Mouse (Mus musculus) lung, postnatal 0 days (tissue): ENCODE results near the gene Prdm16. TPM values are rescaled to one million over a fixed set of nuclear protein-coding genes. Genes with fewer than 3 reads are reported as not detected.

ENCODE experiments used
- ATAC-seq: fragments of 200-750 bp; cut with Nextera tagmentation; 2 replicates; pipeline ENCODE4 v1.8.0; 2017; ENCODE audit warnings: moderate library complexity
- DNase-seq: peaks from one replicate; pipeline ENCODE4 v3.0.0-alpha.2; 2016; ENCODE audit warnings: low spot score
- H3K27ac ChIP-seq: fragments of 300-500 bp; sonication (generic); 2 replicates; pipeline ENCODE4 v1.5.1; 2014; ENCODE audit warnings: antibody characterized with exemption, mild to moderate bottlenecking, low read length, mixed read lengths
- H3K27me3 ChIP-seq: fragments of 300-500 bp; sonication (generic); replicated peaks from 2 replicates; pipeline ENCODE4 v1.6.1; 2014; ENCODE audit warnings: low read length, mixed read lengths; ENCODE audit not compliant: insufficient read depth
- H3K36me3 ChIP-seq: fragments of 300-500 bp; sonication (generic); 2 replicates; pipeline ENCODE4 v1.6.1; 2014; ENCODE audit warnings: low read length, mixed read lengths; ENCODE audit not compliant: insufficient read depth
- H3K4me1 ChIP-seq: fragments of 300-500 bp; sonication (generic); 2 replicates; pipeline ENCODE4 v1.6.1; 2014; ENCODE audit warnings: antibody characterized with exemption, low read depth, low read length, mixed read lengths; ENCODE audit not compliant: insufficient read depth
- H3K4me2 ChIP-seq: fragments of 300-500 bp; sonication (generic); replicated peaks from 2 replicates; pipeline ENCODE4 v1.6.1; 2014; ENCODE audit warnings: low read depth, mild to moderate bottlenecking, low read length, moderate library complexity, mixed read lengths
- H3K4me3 ChIP-seq: fragments of 300-500 bp; sonication (generic); 2 replicates; pipeline ENCODE4 v1.5.1; 2014; ENCODE audit warnings: low read depth, low read length
- H3K9ac ChIP-seq: fragments of 300-500 bp; sonication (generic); replicated peaks from 2 replicates; pipeline ENCODE4 v1.6.1; 2014; ENCODE audit warnings: low read depth, mild to moderate bottlenecking
- H3K9me3 ChIP-seq: fragments of 300-500 bp; sonication (generic); 2 replicates; pipeline ENCODE4 v1.6.1; 2016; ENCODE audit warnings: low read length, mixed read lengths
- CTCF ChIP-seq: IDR thresholded peaks from 2 replicates; pipeline ENCODE4 v1.5.1; 2016; ENCODE audit warnings: antibody characterized with exemption, mild to moderate bottlenecking
- EP300 ChIP-seq: IDR thresholded peaks from 2 replicates; pipeline ENCODE4 v1.6.1; 2016; ENCODE audit warnings: antibody characterized with exemption, mild to moderate bottlenecking, control low read depth
- WGBS: fragments of 180-500 bp; shearing (Covaris S2); extraction: QIAGEN DNeasy Blood & Tissue Kit; methylation state at CpG from one replicate; pipeline ENCODE4 v1.1.7; 2014; 5-methylcytosine and 5-hydroxymethylcytosine counted together
- polyA plus RNA-seq: library from polyadenylated mRNA; unstranded; fragments of >200 nt; fragmentation: Nextera tagmentation; extraction: Ambion mirVana; gene quantifications from 2 replicates; pipeline ENCODE4 v1.2.1, GENCODE M21; 2015

Gene Prdm16
- polyA plus RNA-seq, 1 experiment from 2014 or later = 15.2 TPM

DNA sequence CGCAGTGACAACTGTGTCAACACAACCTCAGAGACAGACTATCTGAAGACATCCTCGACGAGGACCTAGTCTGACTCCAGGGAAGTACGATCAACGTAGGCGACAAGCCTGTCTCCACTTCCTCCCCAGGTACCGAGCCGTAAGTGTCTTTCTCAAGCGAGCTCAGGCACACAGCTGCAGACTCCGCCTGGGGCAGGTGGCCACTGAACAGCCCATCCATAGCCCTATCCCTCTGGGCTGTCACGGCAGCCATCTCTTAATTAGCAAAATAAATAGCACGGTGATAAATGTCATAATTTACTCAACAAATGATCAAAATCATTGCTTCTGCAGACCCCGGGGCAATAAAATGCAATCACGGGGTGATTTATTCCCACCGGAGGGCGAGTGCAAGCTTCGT lies 112.8 kb downstream of the Prdm16 start:
- no peaks in the 10 kb centered on the region for H3K27me3 ChIP-seq
- peaks cover 10% of the 10 kb centered on the region; the same call in 1 of the 2 replicates for H3K4me1 ChIP-seq
- no peak overlapping the region for H3K4me2 ChIP-seq
- DNase-seq = no peak
- H3K4me3 ChIP-seq = no peak overlapping the region
- H3K9ac ChIP-seq = no peak overlapping the region
- ATAC-seq = no peak
- TF ChIP-seq CTCF = no peak
- no peak for TF ChIP-seq EP300
- WGBS = 51% methylated on average over 17 of the region's 17 CpGs
- no peak overlapping the region for H3K27ac ChIP-seq
- H3K9me3 ChIP-seq = no peaks in the 10 kb centered on the region
- no peaks in the 10 kb centered on the region for H3K36me3 ChIP-seq

DNA sequence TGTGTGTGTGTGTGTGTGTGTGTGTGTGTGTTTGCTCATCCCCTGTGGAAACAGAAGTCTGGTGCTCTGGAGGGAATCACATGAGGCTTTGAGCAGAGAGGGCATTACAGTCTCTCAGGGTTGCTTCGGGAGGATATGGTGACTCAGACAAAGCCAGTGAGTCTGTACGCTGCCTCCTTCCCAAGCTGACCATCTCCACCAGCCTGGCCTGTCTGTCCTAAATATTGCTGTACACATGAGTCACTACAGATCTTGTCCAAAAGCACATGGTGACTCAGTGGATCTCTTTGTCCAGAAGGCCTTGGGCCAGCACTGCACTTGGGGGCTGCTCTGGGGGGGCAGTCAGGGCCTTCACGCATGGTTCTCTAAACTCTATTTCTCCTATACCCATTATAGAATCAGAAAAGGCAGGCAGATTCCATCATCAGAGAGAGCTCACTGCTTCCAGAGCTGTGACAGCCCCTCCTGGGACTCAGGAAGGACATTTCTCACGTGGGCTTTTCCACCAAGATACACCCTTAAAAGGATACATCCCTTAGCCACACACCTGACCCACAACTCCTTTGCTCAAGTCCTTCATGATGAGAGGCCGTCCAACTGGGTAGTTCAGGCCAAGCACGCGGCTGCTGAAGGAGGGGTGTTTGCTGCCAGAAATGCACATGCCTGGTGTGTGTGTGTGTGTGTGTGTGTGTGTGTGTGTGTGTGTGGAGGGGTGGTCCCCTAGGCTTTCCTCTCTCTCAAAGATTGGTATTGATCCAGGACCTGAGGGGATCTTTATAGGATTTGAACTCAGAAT lies 114.6 kb downstream of the Prdm16 start:
- 64% methylated on average over 7 of the region's 7 CpGs for WGBS
- ATAC-seq = peak; percentile 16; the same call in 1 of the 2 replicates
- H3K4me1 ChIP-seq = peaks cover 9% of the 10 kb centered on the region; the same call in 1 of the 2 replicates
- TF ChIP-seq CTCF (no peak), EP300 (peak; percentile 6; the same call in 1 of the 2 replicates)
- peak overlapping the region; percentile 63 for H3K27ac ChIP-seq
- peak; percentile 51 for DNase-seq
- H3K4me3 ChIP-seq = no peak overlapping the region
- no peak overlapping the region for H3K9ac ChIP-seq
- no peaks in the 10 kb centered on the region for H3K9me3 ChIP-seq
- H3K4me2 ChIP-seq = no peak overlapping the region
- H3K36me3 ChIP-seq = no peaks in the 10 kb centered on the region
- H3K27me3 ChIP-seq = no peaks in the 10 kb centered on the region

DNA sequence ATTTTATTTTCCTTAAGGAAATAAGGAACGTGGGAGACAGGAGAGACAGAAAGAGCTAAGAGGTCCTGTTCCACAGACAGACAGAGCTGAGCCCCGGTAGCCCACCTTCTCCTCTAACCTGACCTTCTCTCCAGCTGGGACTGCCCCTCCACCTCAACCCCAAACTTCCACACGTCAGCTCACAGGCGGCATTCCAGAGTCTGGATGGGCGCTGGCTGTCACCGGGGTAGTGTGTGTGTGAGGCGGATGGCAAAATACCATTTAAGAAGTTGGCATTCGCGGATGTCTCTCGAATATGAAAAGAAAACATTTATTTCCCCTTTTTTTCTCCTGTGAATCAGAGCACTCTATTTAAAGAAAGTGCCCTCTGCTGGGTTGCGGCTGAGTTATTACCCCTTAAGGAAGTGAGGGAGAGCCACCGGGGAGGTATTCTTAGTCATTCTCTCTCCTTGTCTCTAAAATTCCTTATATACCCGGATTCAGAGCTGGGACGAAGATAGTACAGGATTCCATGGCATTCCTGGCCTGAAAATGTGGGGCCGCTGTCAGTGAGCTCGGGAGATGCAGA lies 117.1 kb downstream of the Prdm16 start:
- TF ChIP-seq EP300 = no peak
- 0 out of 2 replicates have a peak, but pooled peaks have one; percentile 1 for TF ChIP-seq CTCF
- H3K4me2 ChIP-seq = no peak overlapping the region
- H3K27ac ChIP-seq = no peak overlapping the region
- ATAC-seq (no peak), DNase-seq (no peak)
- no peak overlapping the region for H3K9ac ChIP-seq
- WGBS = 59% methylated on average over 16 of the region's 16 CpGs
- no peaks in the 10 kb centered on the region for H3K27me3 ChIP-seq
- no peak overlapping the region for H3K4me3 ChIP-seq
- no peaks in the 10 kb centered on the region for H3K9me3 ChIP-seq
- peaks cover 7% of the 10 kb centered on the region; the same call in 1 of the 2 replicates for H3K4me1 ChIP-seq
- no peaks in the 10 kb centered on the region for H3K36me3 ChIP-seq

DNA sequence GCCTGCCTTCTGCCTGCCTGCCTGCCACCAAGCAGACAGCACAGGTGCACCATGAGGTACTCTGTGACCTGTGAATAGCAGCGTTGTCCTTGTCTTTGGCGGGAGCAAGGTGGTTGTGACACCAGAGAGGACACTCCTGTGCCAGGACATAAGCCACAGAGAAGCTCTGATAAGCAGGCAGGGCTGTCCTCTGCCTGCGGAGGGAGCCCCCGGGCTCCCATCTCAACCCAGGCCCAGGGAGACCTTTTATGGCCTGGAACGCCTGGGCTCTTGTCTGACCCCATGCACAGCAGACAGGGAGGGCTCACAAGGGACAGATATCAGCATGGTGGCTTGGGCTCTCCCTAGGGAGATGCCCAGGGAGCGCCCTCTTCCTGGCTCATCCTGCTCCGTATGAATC lies 118.7 kb downstream of the Prdm16 start:
- no peak overlapping the region for H3K4me2 ChIP-seq
- TF ChIP-seq EP300 = no peak
- no peak overlapping the region for H3K4me3 ChIP-seq
- no peak overlapping the region for H3K9ac ChIP-seq
- no peaks in the 10 kb centered on the region for H3K36me3 ChIP-seq
- H3K27me3 ChIP-seq = no peaks in the 10 kb centered on the region
- ATAC-seq = no peak
- H3K4me1 ChIP-seq = 0 out of 2 replicates have a peak, but pooled peaks cover 3% of the 10 kb centered on the region
- no peak for DNase-seq
- H3K9me3 ChIP-seq = no peaks in the 10 kb centered on the region
- WGBS = 67% methylated on average over 7 of the region's 7 CpGs
- H3K27ac ChIP-seq = no peak overlapping the region

DNA sequence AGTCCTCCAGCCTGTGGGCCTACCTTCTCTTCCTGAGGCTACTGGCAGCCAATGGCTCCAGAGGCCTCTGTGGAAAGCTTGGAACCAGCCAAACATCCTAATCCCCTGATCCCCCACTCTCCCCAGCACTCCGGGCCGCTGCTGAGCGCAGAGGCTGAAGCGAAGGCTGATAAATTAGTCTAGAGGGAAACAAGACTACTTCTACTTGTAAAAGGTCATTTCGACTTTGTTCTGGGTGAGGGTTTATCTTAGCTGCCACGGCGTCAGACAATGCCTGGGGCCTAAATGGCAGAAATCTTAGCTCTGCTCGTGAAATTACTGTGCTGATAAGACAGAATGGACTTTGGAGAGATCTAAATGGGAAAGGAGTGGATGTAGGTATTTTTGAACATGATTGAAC lies 120.2 kb downstream of the Prdm16 start:
- no peaks in the 10 kb centered on the region for H3K4me1 ChIP-seq
- no peak overlapping the region for H3K27ac ChIP-seq
- ATAC-seq (no peak), DNase-seq (no peak)
- H3K9ac ChIP-seq = no peak overlapping the region
- TF ChIP-seq EP300 = no peak
- no peak for TF ChIP-seq CTCF
- no peaks in the 10 kb centered on the region for H3K27me3 ChIP-seq
- no peak overlapping the region for H3K4me3 ChIP-seq
- no peak overlapping the region for H3K4me2 ChIP-seq
- WGBS = 46% methylated on average over 8 of the region's 8 CpGs
- H3K36me3 ChIP-seq = no peaks in the 10 kb centered on the region
- no peaks in the 10 kb centered on the region for H3K9me3 ChIP-seq

DNA sequence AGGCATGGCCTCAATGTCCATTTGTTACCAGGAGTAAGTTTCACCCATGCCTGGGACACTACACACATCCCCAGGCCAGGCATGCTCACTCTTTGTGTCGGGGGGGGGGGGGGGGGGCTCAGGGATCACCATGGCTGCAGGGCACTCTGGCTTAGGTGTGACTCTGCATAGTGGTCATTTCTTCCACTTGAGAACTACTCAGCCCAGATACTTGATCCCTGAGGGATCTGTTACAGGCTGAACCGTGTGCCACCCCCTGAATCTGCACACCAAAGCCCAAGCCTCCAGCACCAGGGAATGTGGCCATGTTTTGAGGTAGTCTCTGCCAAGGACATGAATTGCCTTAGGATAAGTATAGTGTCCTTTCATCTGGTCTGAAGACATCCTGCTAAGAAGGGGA lies 123.0 kb downstream of the Prdm16 start:
- DNase-seq (no peak), ATAC-seq (peak; percentile 74)
- Histone ChIP-seq H3K36me3 (no peaks in the 10 kb centered on the region), H3K27ac (no peak overlapping the region), H3K9me3 (no peaks in the 10 kb centered on the region), H3K4me1 (no peaks in the 10 kb centered on the region; the same call in 1 of the 2 replicates), H3K4me3 (no peak overlapping the region), H3K9ac (no peak overlapping the region), H3K4me2 (no peak overlapping the region), H3K27me3 (no peaks in the 10 kb centered on the region)
- 61% methylated on average over 1 of the region's 2 CpGs for WGBS
- no peak for TF ChIP-seq CTCF
- no peak for TF ChIP-seq EP300
